Mouse (Mus musculus): Measurements from ENCODE around the gene Tmem150a. TPM values are rescaled to one million over a fixed set of nuclear protein-coding genes. Genes with fewer than 3 reads are reported as not detected.

Gene Tmem150a
- polyA plus RNA-seq, 1 experiment from 2014 or later, result 21.2 TPM

- no peak overlapping the region for H3K9ac ChIP-seq (replicated peaks)
- no peak overlapping the region for H3K4me2 ChIP-seq
- H3K4me3 ChIP-seq (replicated peaks), result no peak overlapping the region
- H3K27ac ChIP-seq (replicated peaks), result no peak overlapping the region
- peaks cover 28% of the 10 kb centered on the region for H3K27me3 ChIP-seq (replicated peaks)
- no peak for ATAC-seq (ENCODE audit: low FRiP score)
- no peaks in the 10 kb centered on the region for H3K9me3 ChIP-seq (replicated peaks)
- H3K36me3 ChIP-seq, result no peaks in the 10 kb centered on the region
- peaks cover 6% of the 10 kb centered on the region; the same call in 1 of the 2 replicates for H3K4me1 ChIP-seq
- WGBS, result 87% methylated on average over 8 of the region's 8 CpGs
Measured at GRCm38 (mm10) chr6:72378510-72379234, 23.4 kb downstream of the Tmem150a start.

GRCm38 (mm10) chr6:72379377-72380130, 24.3 kb downstream of the Tmem150a start:
- Histone ChIP-seq H3K4me3 (replicated peaks) (peak overlapping the region; percentile 41), H3K4me1 (peaks cover 6% of the 10 kb centered on the region; the same call in 1 of the 2 replicates), H3K9me3 (replicated peaks) (no peaks in the 10 kb centered on the region), H3K36me3 (no peaks in the 10 kb centered on the region), H3K27ac (replicated peaks) (0 out of 2 replicates have a peak overlapping the region, but pooled peaks have one; percentile 58), H3K9ac (replicated peaks) (peak overlapping the region; percentile 43; the same call in 1 of the 2 replicates), H3K27me3 (replicated peaks) (peaks cover 28% of the 10 kb centered on the region), H3K4me2 (peak overlapping the region; percentile 61)
- 36% methylated on average over 7 of the region's 7 CpGs for WGBS
- no peak for ATAC-seq (ENCODE audit: low FRiP score)

- peak within 1 kb of the TSS; percentile 58; the same call in 1 of the 2 replicates for H3K27ac ChIP-seq (replicated peaks)
- peak within 1 kb of the TSS; percentile 61 for H3K4me2 ChIP-seq
- peak within 1 kb of the TSS; percentile 43 for H3K9ac ChIP-seq (replicated peaks)
- H3K4me3 ChIP-seq (replicated peaks), result peak within 1 kb of the TSS; percentile 41
- H3K27me3 ChIP-seq (replicated peaks), result peaks cover 28% of the 10 kb centered on the region
- peaks cover 6% of the 10 kb centered on the region; the same call in 1 of the 2 replicates for H3K4me1 ChIP-seq
- ATAC-seq (ENCODE audit: low FRiP score), result no peak
- H3K9me3 ChIP-seq (replicated peaks), result no peaks in the 10 kb centered on the region
- 2% methylated on average over 47 of the region's 49 CpGs for WGBS
- H3K36me3 ChIP-seq, result no peaks in the 10 kb centered on the region
Measured at GRCm38 (mm10) chr6:72380131-72380770, 25.0 kb downstream of the Tmem150a start, which contains the start of gene Vamp5. Vamp5 (minus strand) TSS chr6:72380468.

DNA sequence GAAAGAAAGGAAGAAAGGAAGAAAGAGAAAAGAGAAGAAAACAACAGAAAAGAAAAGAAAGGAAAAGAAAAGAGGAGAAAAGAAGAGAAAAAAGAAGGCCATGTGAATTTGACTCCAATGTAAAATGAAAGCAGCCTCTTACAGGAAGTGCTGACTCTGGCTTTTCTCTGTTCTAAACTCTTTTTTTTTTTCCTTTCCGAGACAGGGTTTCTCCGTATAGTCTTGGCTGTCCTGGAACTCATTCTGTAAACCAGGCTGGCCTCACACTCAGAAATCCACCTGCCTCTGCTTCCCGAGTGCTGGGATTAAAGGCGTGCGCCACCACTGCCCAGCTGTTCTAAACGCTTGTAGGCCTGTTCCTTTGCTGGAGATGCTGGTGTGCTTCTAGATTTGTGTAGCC, 27.2 kb downstream of the Tmem150a start:
- Histone ChIP-seq H3K36me3 (no peaks in the 10 kb centered on the region), H3K4me1 (peaks cover 6% of the 10 kb centered on the region; the same call in 1 of the 2 replicates), H3K4me2 (no peak overlapping the region), H3K9me3 (replicated peaks) (no peaks in the 10 kb centered on the region), H3K27ac (replicated peaks) (no peak overlapping the region), H3K9ac (replicated peaks) (no peak overlapping the region), H3K4me3 (replicated peaks) (no peak overlapping the region), H3K27me3 (replicated peaks) (peaks cover 28% of the 10 kb centered on the region)
- WGBS, result 85% methylated on average over 6 of the region's 6 CpGs
- ATAC-seq (ENCODE audit: low FRiP score), result no peak

DNA sequence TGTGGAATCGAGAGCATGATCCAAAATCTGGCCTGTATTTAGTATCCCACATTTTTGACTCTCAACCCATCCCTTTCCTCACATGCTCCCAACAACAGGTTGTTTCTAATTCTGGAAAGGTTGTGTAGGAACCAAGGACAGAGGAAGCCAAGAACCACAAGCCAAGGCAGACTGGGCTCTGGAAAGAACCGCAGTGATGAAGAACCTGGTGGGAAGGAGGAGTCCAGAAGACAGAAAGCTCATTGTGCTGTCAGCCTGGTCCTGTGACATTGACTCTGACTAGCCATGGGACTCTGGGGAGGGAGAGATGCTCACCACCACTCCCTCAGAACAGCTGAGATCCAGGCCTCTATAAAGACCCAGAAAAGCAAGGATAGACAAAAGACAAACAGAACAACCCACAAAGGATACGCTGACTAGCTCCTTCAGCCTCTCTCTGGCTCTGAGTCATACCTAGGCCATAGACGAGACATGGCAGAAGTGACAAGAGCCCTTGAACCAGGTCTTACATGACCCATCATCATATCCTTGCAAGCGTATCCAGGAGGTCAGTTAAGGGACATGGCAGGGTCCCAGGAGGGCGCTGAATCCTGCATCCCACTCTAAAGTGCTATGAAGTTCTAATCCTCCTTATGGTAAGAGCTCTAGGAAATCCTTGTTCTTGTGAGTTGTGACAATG, 28.0 kb downstream of the Tmem150a start:
- no peak for ATAC-seq (ENCODE audit: low FRiP score)
- Histone ChIP-seq H3K27ac (replicated peaks) (no peak overlapping the region), H3K27me3 (replicated peaks) (peaks cover 28% of the 10 kb centered on the region), H3K4me3 (replicated peaks) (no peak overlapping the region), H3K4me1 (peaks cover 6% of the 10 kb centered on the region; the same call in 1 of the 2 replicates), H3K36me3 (no peaks in the 10 kb centered on the region), H3K9ac (replicated peaks) (no peak overlapping the region), H3K4me2 (no peak overlapping the region), H3K9me3 (replicated peaks) (no peaks in the 10 kb centered on the region)
- 88% methylated on average over 6 of the region's 6 CpGs for WGBS

DNA sequence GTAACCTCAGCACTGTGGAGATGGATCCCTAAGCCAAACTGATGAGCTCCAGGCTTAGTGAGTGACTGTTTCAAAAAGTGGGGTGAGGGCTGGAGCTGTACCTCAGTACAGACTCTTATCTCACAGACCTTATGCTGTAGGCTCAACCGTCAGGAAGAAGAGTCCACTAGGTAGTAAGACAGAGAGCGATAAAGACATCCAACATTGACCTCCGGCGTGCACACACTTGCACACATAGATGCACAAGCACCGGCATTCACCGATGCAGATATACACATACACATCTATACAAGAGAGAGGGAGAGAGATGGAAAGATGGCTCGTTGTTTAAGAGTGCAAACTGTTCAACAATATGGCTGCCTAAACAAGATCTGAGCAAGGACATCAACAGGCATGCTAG, 28.7 kb downstream of the Tmem150a start:
- ATAC-seq (ENCODE audit: low FRiP score), result no peak
- WGBS, result 96% methylated on average over 7 of the region's 7 CpGs
- peaks cover 6% of the 10 kb centered on the region; the same call in 1 of the 2 replicates for H3K4me1 ChIP-seq
- no peak overlapping the region for H3K27ac ChIP-seq (replicated peaks)
- H3K9ac ChIP-seq (replicated peaks), result no peak overlapping the region
- H3K9me3 ChIP-seq (replicated peaks), result no peaks in the 10 kb centered on the region
- peaks cover 24% of the 10 kb centered on the region for H3K27me3 ChIP-seq (replicated peaks)
- no peak overlapping the region for H3K4me2 ChIP-seq
- H3K4me3 ChIP-seq (replicated peaks), result no peak overlapping the region
- no peaks in the 10 kb centered on the region for H3K36me3 ChIP-seq

DNA sequence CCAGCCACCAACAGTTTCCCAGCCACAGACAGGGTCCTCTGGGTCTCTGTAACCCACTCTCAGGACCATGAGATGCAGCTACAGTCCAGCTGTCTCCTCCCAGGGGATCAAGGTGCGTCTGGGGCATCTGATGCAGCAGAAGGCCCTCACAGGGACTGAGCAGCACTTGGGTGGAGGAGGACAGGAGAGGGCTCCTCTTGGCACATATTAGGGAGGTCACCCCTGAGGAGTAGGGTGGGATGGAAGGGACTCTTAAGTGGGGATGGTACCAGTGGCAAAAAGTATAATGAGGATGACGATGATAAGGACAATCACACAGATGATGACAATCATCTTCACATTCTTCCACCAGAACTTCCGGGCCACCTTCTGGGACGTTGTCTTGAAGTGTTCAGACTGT, 30.0 kb downstream of the Tmem150a start:
- Histone ChIP-seq H3K4me3 (replicated peaks) (no peak overlapping the region), H3K27me3 (replicated peaks) (peaks cover 20% of the 10 kb centered on the region), H3K9me3 (replicated peaks) (no peaks in the 10 kb centered on the region), H3K9ac (replicated peaks) (no peak overlapping the region), H3K4me2 (no peak overlapping the region), H3K4me1 (peaks cover 10% of the 10 kb centered on the region), H3K36me3 (no peaks in the 10 kb centered on the region), H3K27ac (replicated peaks) (no peak overlapping the region)
- 84% methylated on average over 4 of the region's 4 CpGs for WGBS
- ATAC-seq (ENCODE audit: low FRiP score), result no peak

GRCm38 (mm10) chr6:72386561-72386960, 31.3 kb downstream of the Tmem150a start:
- Histone ChIP-seq H3K4me3 (replicated peaks) (no peak overlapping the region), H3K27me3 (replicated peaks) (peaks cover 23% of the 10 kb centered on the region), H3K27ac (replicated peaks) (no peak overlapping the region), H3K36me3 (no peaks in the 10 kb centered on the region), H3K9ac (replicated peaks) (no peak overlapping the region), H3K9me3 (replicated peaks) (no peaks in the 10 kb centered on the region), H3K4me2 (no peak overlapping the region), H3K4me1 (peaks cover 12% of the 10 kb centered on the region)
- no peak for ATAC-seq (ENCODE audit: low FRiP score)
- 91% methylated on average over 2 of the region's 2 CpGs for WGBS

GRCm38 (mm10) chr6:72387816-72388215, 32.6 kb downstream of the Tmem150a start:
- Histone ChIP-seq H3K27me3 (replicated peaks) (peaks cover 21% of the 10 kb centered on the region), H3K9ac (replicated peaks) (no peak overlapping the region), H3K36me3 (no peaks in the 10 kb centered on the region), H3K4me2 (no peak overlapping the region), H3K9me3 (replicated peaks) (no peaks in the 10 kb centered on the region), H3K4me1 (peaks cover 12% of the 10 kb centered on the region), H3K27ac (replicated peaks) (no peak overlapping the region), H3K4me3 (replicated peaks) (no peak overlapping the region)
- ATAC-seq (ENCODE audit: low FRiP score), result no peak
- 74% methylated on average over 3 of the region's 3 CpGs for WGBS

DNA sequence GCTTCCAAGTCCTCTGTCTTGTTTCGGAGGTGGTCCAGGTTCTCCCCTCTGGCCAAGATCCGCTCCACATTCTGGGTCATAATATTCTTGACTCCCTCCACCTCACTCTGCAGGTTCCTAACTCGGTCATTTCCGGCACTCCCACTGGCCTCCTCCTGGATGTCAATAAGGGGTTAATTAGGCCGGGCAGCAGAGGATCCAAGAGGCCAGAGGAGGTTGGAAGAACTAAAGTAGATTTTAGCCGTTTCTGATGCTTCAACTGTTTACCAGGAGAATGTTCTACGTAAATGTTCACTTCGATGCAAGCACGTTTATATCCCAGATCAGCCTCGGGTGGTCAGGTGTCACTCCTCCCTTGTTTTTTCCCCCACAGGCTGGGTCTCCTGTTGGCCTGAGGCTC, 33.0 kb downstream of the Tmem150a start:
- Histone ChIP-seq H3K4me2 (no peak overlapping the region), H3K9me3 (replicated peaks) (no peaks in the 10 kb centered on the region), H3K9ac (replicated peaks) (no peak overlapping the region), H3K4me3 (replicated peaks) (no peak overlapping the region), H3K4me1 (peaks cover 12% of the 10 kb centered on the region), H3K27ac (replicated peaks) (no peak overlapping the region), H3K36me3 (no peaks in the 10 kb centered on the region), H3K27me3 (replicated peaks) (peaks cover 21% of the 10 kb centered on the region)
- ATAC-seq (ENCODE audit: low FRiP score), result no peak
- 72% methylated on average over 10 of the region's 10 CpGs for WGBS

GRCm38 (mm10) chr6:72388791-72389329, 33.6 kb downstream of the Tmem150a start:
- Histone ChIP-seq H3K4me1 (peaks cover 12% of the 10 kb centered on the region), H3K4me2 (no peak overlapping the region), H3K36me3 (no peaks in the 10 kb centered on the region), H3K27ac (replicated peaks) (no peak overlapping the region), H3K9me3 (replicated peaks) (no peaks in the 10 kb centered on the region), H3K27me3 (replicated peaks) (peaks cover 21% of the 10 kb centered on the region), H3K9ac (replicated peaks) (peak overlapping the region; percentile 34; the same call in 1 of the 2 replicates), H3K4me3 (replicated peaks) (no peak overlapping the region)
- WGBS, result 98% methylated on average over 6 of the region's 6 CpGs
- no peak for ATAC-seq (ENCODE audit: low FRiP score)

All from neural tube, embryonic 15.5 days (tissue).